Mouse (Mus musculus) limb, embryonic 15.5 days (tissue): ENCODE data around the gene Hoxb9. TPM values are rescaled to one million over a fixed set of nuclear protein-coding genes. Genes with fewer than 3 reads are reported as not detected.

ENCODE experiments used
- ATAC-seq: fragments of 200-750 bp; cut with Nextera tagmentation; 2 replicates; pipeline ENCODE4 v1.8.0; 2017; ENCODE audit warnings: low read depth, moderate TSS enrichment; ENCODE audit not compliant: insufficient number of reproducible peaks, low FRiP score, low TSS enrichment
- H3K27ac ChIP-seq: fragments of 300-500 bp; sonication (generic); 2 replicates; pipeline ENCODE4 v1.5.1; 2015; ENCODE audit warnings: moderate library complexity, mild to moderate bottlenecking, inconsistent platforms
- H3K27me3 ChIP-seq: fragments of 300-500 bp; sonication (generic); 2 replicates; pipeline ENCODE4 v1.6.1; 2015; ENCODE audit warnings: inconsistent platforms
- H3K36me3 ChIP-seq: fragments of 300-500 bp; sonication (generic); 2 replicates; pipeline ENCODE4 v1.6.1; 2015; ENCODE audit warnings: inconsistent platforms
- H3K4me1 ChIP-seq: fragments of 300-500 bp; sonication (generic); 2 replicates; pipeline ENCODE4 v1.6.1; 2015; ENCODE audit warnings: inconsistent platforms
- H3K4me2 ChIP-seq: fragments of 300-500 bp; sonication (generic); 2 replicates; pipeline ENCODE4 v1.6.1; 2015; ENCODE audit warnings: mild to moderate bottlenecking, inconsistent platforms
- H3K4me3 ChIP-seq: fragments of 300-500 bp; sonication (generic); 2 replicates; pipeline ENCODE4 v1.5.1; 2015; ENCODE audit warnings: mild to moderate bottlenecking, inconsistent platforms
- H3K9ac ChIP-seq: fragments of 300-500 bp; sonication (generic); 2 replicates; pipeline ENCODE4 v1.6.1; 2015; ENCODE audit warnings: inconsistent platforms
- H3K9me3 ChIP-seq: fragments of 300-500 bp; sonication (generic); 2 replicates; pipeline ENCODE4 v1.6.1; 2016; ENCODE audit warnings: inconsistent platforms
- WGBS: fragments of 180-500 bp; shearing (Covaris S2); methylation state at CpG from one replicate; pipeline ENCODE4 v1.1.7; 2015; 5-methylcytosine and 5-hydroxymethylcytosine counted together
- polyA plus RNA-seq: library from polyadenylated mRNA; unstranded; fragments of >200 nt; fragmentation: Nextera tagmentation; extraction: Ambion mirVana; gene quantifications from 2 replicates; pipeline ENCODE4 v1.2.1, GENCODE M21; 2015

The Hoxb9 gene
- polyA plus RNA-seq, 1 experiment from 2014 or later, result 1.4 TPM

GRCm38 (mm10) chr11:96257141-96257540 is 14.1 kb upstream of the Hoxb9 start:
- Histone ChIP-seq H3K36me3 (no peaks in the 10 kb centered on the region), H3K4me1 (peaks cover 23% of the 10 kb centered on the region), H3K9me3 (no peaks in the 10 kb centered on the region)

DNA sequence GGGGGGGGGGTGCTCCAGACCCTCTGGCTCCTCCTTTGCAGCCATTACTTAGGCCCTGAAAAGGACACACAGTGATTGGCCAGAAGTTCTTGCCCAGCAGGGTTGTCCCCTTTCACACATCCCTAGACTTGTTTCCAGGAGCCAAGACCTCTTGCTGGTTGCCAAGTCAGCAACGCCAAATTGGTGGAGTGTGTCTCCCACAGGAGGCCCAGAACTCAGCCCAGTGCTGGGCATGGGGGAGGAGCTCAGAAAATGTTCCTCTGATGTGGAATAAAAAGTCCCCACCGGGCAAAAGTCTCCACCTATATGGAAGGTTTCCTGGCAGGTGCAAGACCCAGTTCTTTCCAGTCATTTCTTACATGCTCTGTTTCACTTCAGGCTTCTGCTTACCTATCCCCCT is 12.2 kb upstream of the Hoxb9 start:
- no peak overlapping the region for H3K9ac ChIP-seq
- H3K27me3 ChIP-seq, result peaks cover 97% of the 10 kb centered on the region
- H3K27ac ChIP-seq, result no peak overlapping the region
- H3K4me2 ChIP-seq, result no peak overlapping the region
- H3K9me3 ChIP-seq, result no peaks in the 10 kb centered on the region
- H3K36me3 ChIP-seq, result no peaks in the 10 kb centered on the region
- H3K4me1 ChIP-seq, result peaks cover 23% of the 10 kb centered on the region
- H3K4me3 ChIP-seq, result no peak overlapping the region
- WGBS, result 8% methylated on average over 2 of the region's 2 CpGs
- no peak for ATAC-seq

More at GRCm38 (mm10) chr11:96257141-96257540, 14.1 kb upstream of the Hoxb9 start:
- H3K4me3 ChIP-seq, result no peak overlapping the region
- H3K27ac ChIP-seq, result no peak overlapping the region
- H3K27me3 ChIP-seq, result peaks cover 97% of the 10 kb centered on the region
- ATAC-seq, result no peak
- no peak overlapping the region for H3K4me2 ChIP-seq
- 37% methylated on average over 2 of the region's 2 CpGs for WGBS
- H3K9ac ChIP-seq, result no peak overlapping the region

DNA sequence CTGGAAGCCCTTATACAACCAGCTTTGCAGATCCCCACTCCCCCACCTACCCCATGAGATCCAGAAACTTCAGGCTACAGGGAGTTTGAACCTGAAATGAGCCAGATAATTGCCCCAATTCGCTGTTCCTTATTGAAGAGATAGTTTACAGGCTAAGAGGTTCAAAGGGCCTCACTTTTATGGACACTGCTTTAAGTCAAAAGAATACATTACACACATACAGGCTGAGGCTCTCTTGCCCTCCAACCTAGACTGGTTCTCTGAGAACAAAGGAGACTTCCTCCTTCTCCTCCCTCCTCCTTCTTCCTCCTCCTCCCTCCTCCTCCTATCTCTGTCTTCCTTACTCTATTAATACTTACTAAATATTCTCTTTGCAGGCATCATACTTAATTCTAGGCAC is 11.7 kb upstream of the Hoxb9 start:
- H3K4me1 ChIP-seq, result peaks cover 23% of the 10 kb centered on the region
- H3K9me3 ChIP-seq, result no peaks in the 10 kb centered on the region
- no peaks in the 10 kb centered on the region for H3K36me3 ChIP-seq
- no peak overlapping the region for H3K9ac ChIP-seq
- no peak overlapping the region for H3K27ac ChIP-seq
- no peak for ATAC-seq
- H3K4me3 ChIP-seq, result no peak overlapping the region
- WGBS, result 13% methylated on average over 1 of the region's 1 CpGs
- H3K4me2 ChIP-seq, result no peak overlapping the region
- H3K27me3 ChIP-seq, result peaks cover 97% of the 10 kb centered on the region

GRCm38 (mm10) chr11:96260310-96260970 is 10.8 kb upstream of the Hoxb9 start:
- H3K27ac ChIP-seq, result no peak overlapping the region
- H3K27me3 ChIP-seq, result peaks cover 96% of the 10 kb centered on the region
- H3K4me1 ChIP-seq, result peaks cover 17% of the 10 kb centered on the region
- no peak overlapping the region for H3K9ac ChIP-seq
- WGBS, result under 1% methylated on average over 23 of the region's 23 CpGs
- peak overlapping the region; percentile 9; the same call in 1 of the 2 replicates for H3K4me3 ChIP-seq
- no peaks in the 10 kb centered on the region for H3K9me3 ChIP-seq
- H3K36me3 ChIP-seq, result no peaks in the 10 kb centered on the region
- no peak for ATAC-seq
- H3K4me2 ChIP-seq, result 0 out of 2 replicates have a peak overlapping the region, but pooled peaks have one; percentile 14

DNA sequence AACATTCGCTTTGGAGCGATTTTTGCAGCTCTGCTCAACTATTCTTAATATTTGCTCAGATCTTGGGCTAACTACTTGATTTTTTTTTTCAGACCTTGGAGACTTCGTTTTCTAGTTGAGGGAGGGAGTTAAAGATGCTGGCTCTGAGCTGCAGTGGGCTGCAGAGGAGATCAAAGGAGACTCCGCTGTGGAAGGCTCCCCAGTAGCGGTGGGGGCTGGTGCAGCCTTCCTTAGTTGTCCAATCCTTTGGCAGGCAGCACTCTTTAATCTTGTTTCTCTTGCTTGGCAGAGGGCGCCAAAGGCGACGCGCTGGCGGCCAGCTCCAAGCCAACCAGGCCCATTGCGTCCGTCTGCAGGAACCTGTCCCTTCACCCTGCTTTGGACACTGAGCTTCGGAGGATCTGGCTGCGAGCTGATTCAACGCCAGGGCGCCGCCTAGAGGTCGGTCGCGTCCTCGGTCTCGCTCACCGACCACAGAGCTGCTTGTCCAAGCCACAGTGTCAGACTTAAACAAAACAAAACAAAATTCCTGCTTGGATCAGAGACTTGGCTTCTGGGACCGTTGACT is 9.8 kb upstream of the Hoxb9 start:
- 3% methylated on average over 24 of the region's 24 CpGs for WGBS
- Histone ChIP-seq H3K4me2 (no peak overlapping the region), H3K27me3 (peaks cover 96% of the 10 kb centered on the region), H3K9me3 (no peaks in the 10 kb centered on the region), H3K27ac (no peak overlapping the region), H3K36me3 (no peaks in the 10 kb centered on the region), H3K9ac (no peak overlapping the region), H3K4me3 (no peak overlapping the region), H3K4me1 (peaks cover 12% of the 10 kb centered on the region)
- no peak for ATAC-seq

DNA sequence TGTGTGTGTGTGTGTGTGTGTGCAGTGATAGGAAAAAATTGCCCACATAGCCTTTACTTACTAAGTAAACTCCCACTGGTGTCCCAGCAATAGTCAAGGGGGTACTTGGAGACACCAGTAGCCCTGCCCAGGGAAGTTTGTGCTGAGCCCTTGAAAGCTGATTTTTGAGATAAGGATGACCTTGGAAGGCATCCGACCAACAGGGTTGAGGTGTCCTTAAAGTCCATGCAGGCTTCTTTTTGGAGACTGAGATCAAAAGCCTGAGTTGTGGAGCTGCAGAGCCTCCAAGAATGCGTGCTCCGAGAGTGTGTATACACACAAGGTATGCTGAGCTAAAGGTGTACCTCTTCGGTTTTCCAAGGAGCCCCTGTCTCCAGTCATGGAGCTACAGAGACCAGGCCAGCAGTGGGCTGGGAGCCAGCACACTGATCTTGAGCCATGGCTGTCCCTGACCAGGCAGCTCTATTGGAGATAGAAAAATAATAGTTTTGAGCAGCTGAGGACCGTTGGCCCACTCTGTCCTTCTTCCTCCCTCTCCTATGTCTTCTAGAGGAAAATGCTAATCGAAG is 8.9 kb upstream of the Hoxb9 start:
- H3K27ac ChIP-seq, result no peak overlapping the region
- ATAC-seq, result no peak
- peaks cover 12% of the 10 kb centered on the region for H3K4me1 ChIP-seq
- H3K4me3 ChIP-seq, result no peak overlapping the region
- H3K4me2 ChIP-seq, result no peak overlapping the region
- H3K9me3 ChIP-seq, result no peaks in the 10 kb centered on the region
- peaks cover 97% of the 10 kb centered on the region for H3K27me3 ChIP-seq
- no peak overlapping the region for H3K9ac ChIP-seq
- no peaks in the 10 kb centered on the region for H3K36me3 ChIP-seq
- WGBS, result 21% methylated on average over 6 of the region's 6 CpGs

DNA sequence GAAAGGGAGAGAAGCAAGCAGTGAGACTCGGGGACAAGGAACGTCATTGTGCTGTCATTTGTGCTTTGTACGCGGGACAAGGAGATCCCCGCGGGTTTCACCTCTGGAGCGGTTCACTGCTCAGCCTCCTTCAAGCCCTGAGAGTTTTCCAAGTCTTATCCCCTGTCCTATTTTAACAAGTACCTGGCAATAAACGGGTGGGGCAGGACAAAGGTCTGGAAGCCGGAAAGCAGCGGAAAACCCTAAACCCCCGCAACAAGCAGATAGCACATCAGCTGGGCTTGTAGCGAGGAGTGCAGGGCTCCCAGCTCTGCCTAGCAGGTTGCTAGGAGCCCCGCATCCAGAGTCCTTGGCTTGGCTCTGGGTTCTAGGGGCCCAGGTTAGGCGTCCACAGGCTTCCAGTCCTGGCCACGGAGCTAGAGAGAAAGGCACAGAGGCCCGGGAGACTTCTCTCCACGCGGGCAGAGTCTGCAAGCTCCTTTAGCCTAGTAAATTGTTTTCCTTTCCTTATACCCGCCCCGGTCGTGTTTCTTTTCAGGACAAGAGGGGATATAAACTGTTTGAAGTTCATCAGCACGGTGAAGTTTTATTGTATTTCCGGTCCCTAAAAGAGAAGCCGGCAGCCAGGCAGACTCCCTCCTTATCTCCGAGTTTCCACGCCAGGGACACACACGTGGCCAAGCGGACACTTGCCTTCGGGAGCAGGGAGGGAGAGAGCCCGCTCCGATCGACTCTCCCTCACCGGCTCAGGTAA is 7.4 kb upstream of the Hoxb9 start:
- no peak overlapping the region for H3K9ac ChIP-seq
- H3K4me3 ChIP-seq, result no peak overlapping the region
- ATAC-seq, result no peak
- no peaks in the 10 kb centered on the region for H3K9me3 ChIP-seq
- peaks cover 96% of the 10 kb centered on the region for H3K27me3 ChIP-seq
- no peak overlapping the region for H3K4me2 ChIP-seq
- 12% methylated on average over 33 of the region's 33 CpGs for WGBS
- H3K27ac ChIP-seq, result no peak overlapping the region
- peaks cover 12% of the 10 kb centered on the region for H3K4me1 ChIP-seq
- H3K36me3 ChIP-seq, result no peaks in the 10 kb centered on the region

DNA sequence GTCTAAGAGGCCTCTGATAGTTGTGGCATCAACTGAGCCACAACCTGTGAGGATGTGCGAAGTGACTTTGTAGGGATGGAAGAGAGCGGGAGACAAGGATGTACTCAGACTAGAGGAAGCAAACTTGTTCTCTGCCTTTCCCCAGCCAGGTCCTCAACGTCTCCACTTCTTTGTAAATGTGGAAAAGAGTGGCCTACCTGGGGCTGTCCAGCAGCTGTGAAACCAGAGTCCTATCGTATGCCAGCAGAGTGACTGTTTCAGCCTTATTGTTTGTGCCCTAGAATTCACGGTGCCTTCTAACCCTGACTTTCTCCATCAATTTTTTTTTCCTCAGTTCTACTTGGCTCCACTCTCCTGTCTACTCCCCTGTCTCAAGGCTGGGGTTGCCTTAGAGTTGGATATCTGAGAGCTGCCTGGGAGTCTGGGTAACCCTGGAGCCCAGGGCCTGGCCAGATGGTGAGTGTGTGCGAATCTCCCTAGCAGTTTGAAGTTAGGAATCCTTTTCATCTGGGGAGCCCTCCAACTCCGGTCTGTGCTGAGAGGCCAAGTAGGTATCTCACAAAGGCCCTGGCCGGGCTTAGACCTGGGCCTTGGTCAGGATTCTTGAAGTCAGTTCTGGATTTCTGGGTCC is 6.8 kb upstream of the Hoxb9 start:
- H3K4me3 ChIP-seq, result no peak overlapping the region
- peaks cover 14% of the 10 kb centered on the region for H3K4me1 ChIP-seq
- H3K4me2 ChIP-seq, result no peak overlapping the region
- ATAC-seq, result no peak
- peaks cover 96% of the 10 kb centered on the region for H3K27me3 ChIP-seq
- H3K9me3 ChIP-seq, result no peaks in the 10 kb centered on the region
- H3K36me3 ChIP-seq, result no peaks in the 10 kb centered on the region
- no peak overlapping the region for H3K27ac ChIP-seq
- 38% methylated on average over 8 of the region's 8 CpGs for WGBS
- no peak overlapping the region for H3K9ac ChIP-seq

- Histone ChIP-seq H3K36me3 (no peaks in the 10 kb centered on the region), H3K4me3 (no peak overlapping the region), H3K27ac (no peak overlapping the region), H3K4me1 (peaks cover 15% of the 10 kb centered on the region), H3K27me3 (peaks cover 97% of the 10 kb centered on the region), H3K9ac (no peak overlapping the region), H3K4me2 (no peak overlapping the region), H3K9me3 (no peaks in the 10 kb centered on the region)
- WGBS, result 17% methylated on average over 7 of the region's 7 CpGs
- ATAC-seq, result no peak
These were observed 5.3 kb upstream of the Hoxb9 start for GRCm38 (mm10) chr11:96265954-96266353.

DNA sequence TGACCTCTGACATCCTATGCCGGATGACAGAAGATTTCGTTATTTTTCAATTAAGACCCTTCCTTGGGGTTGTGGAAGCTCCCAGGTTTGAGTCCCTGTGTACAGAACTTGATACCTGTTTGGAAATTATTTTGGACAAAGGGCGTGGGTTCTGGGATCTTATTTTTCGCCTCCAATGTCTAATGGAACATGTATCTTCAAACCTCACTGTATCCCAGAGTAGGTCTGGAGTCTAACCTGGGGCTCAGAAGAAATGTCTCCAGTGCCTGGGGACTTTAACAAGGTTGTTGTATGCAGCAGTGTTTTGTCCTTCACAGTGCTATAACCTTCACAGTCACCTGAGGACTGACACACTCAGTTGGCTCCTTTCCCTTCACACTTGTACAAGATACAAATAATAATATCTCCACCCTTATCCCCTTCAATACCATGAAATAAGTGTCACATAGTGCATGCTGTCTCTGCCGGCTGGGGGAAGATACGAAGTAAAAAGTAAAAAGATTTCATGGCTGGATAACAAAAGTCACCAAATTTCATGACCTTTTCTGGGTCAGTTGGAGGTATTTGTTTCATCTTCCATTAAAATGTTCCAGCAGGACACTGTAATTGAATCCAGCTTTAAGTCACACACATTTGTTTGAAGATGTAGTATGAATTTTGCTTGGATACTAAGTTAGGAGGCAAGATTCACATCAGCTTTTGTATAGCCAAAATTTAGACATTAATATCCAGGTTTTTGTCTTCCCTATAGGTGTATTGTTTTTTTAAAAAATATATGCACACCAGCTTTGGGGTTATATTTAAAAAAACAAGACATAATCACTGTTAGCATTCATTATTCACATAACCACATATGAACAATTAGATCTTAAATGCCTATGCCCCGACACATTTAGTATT is 4.0 kb upstream of the Hoxb9 start:
- no peaks in the 10 kb centered on the region for H3K36me3 ChIP-seq
- no peaks in the 10 kb centered on the region for H3K9me3 ChIP-seq
- 41% methylated on average over 7 of the region's 7 CpGs for WGBS
- no peak overlapping the region for H3K4me2 ChIP-seq
- H3K27ac ChIP-seq, result no peak overlapping the region
- no peak for ATAC-seq
- peaks cover 97% of the 10 kb centered on the region for H3K27me3 ChIP-seq
- H3K4me1 ChIP-seq, result peaks cover 22% of the 10 kb centered on the region
- no peak overlapping the region for H3K9ac ChIP-seq
- no peak overlapping the region for H3K4me3 ChIP-seq
